Mouse (Mus musculus): ENCODE measurements at regions not wholly inside any gene's neighbourhood (a gene's known extent, or its start where the extent isn't known, plus 50 kb on each side); places are given as distances from the start of the nearest gene placed in this dataset.
A peak's percentile ranks its signal among the peaks of the same experiment; 100 is the strongest.

- WGBS: 50% methylated on average over 2 of the region's 2 CpGs
Measured at GRCm38 (mm10) chr13:70348965-70349364, 288.5 kb downstream of the Ice1 start.

DNA sequence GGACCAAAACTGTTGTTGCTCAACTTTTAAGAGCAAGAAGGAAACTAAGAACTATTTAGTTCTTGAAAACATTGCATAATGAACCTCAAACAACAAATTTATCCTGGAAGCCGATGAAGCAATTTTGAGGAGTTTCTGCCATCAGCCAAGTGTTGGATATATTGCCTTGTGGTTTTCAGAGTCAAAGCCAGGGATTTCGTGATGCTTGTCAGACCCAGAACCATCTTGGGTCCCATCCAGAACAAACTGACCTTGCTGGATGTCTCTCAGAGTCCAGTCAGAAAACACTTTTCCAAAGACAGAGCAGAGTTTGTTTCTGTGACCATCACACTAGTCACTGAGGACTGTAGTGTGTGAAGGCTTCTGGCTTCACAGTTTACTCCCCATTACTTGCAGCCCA is 267.8 kb downstream of the Ice1 start:
- no peak for TF ChIP-seq CTCF (conservative IDR thresholded peaks at IDR 0.05; ENCODE audit: insufficient read depth, insufficient read length, low read depth, low read length)
- no peak for TF ChIP-seq POLR2A (IDR thresholded peaks at IDR 0.05; ENCODE audit: low read depth, low read length)
- Histone ChIP-seq H3K36me3 (ENCODE audit: control insufficient read depth, insufficient read depth, low read length) (no peaks in the 10 kb centered on the region), H3K27me3 (replicated peaks; ENCODE audit: control insufficient read depth, insufficient read depth, low read length) (no peaks in the 10 kb centered on the region), H3K4me3 (ENCODE audit: insufficient read depth, low read depth, low read length) (no peak overlapping the region), H3K4me1 (ENCODE audit: control insufficient read depth, insufficient read depth, low read length) (no peaks in the 10 kb centered on the region), H3K27ac (ENCODE audit: insufficient read depth, low read depth, low read length) (no peak overlapping the region)
- WGBS: 71% methylated on average over 2 of the region's 2 CpGs
- peak; percentile 9 for DNase-seq

More at GRCm38 (mm10) chr13:70348965-70349364, 288.5 kb downstream of the Ice1 start:
- H3K4me3 ChIP-seq (ENCODE audit: insufficient read depth, low read depth, low read length): no peak overlapping the region
- TF ChIP-seq CTCF (conservative IDR thresholded peaks at IDR 0.05; ENCODE audit: insufficient read depth, insufficient read length, low read depth, low read length): no peak
- TF ChIP-seq POLR2A (IDR thresholded peaks at IDR 0.05; ENCODE audit: low read depth, low read length): no peak
- no peaks in the 10 kb centered on the region for H3K27me3 ChIP-seq (replicated peaks; ENCODE audit: control insufficient read depth, insufficient read depth, low read length)
- no peak for DNase-seq
- H3K36me3 ChIP-seq (ENCODE audit: control insufficient read depth, insufficient read depth, low read length): no peaks in the 10 kb centered on the region
- H3K27ac ChIP-seq (ENCODE audit: insufficient read depth, low read depth, low read length): no peak overlapping the region
- no peaks in the 10 kb centered on the region for H3K4me1 ChIP-seq (ENCODE audit: control insufficient read depth, insufficient read depth, low read length)

- TF ChIP-seq POLR2A (IDR thresholded peaks at IDR 0.05; ENCODE audit: low read depth, low read length): no peak
- no peak for TF ChIP-seq CTCF (conservative IDR thresholded peaks at IDR 0.05; ENCODE audit: insufficient read depth, insufficient read length, low read depth, low read length)
- DNase-seq: no peak
- Histone ChIP-seq H3K27ac (ENCODE audit: insufficient read depth, low read depth, low read length) (no peak overlapping the region), H3K4me3 (ENCODE audit: insufficient read depth, low read depth, low read length) (no peak overlapping the region), H3K4me1 (ENCODE audit: control insufficient read depth, insufficient read depth, low read length) (no peaks in the 10 kb centered on the region), H3K27me3 (replicated peaks; ENCODE audit: control insufficient read depth, insufficient read depth, low read length) (no peaks in the 10 kb centered on the region), H3K36me3 (ENCODE audit: control insufficient read depth, insufficient read depth, low read length) (no peaks in the 10 kb centered on the region)
- WGBS: 75% methylated on average over 6 of the region's 6 CpGs
Measured at GRCm38 (mm10) chr13:70380772-70381171, 256.7 kb downstream of the Ice1 start.

DNA sequence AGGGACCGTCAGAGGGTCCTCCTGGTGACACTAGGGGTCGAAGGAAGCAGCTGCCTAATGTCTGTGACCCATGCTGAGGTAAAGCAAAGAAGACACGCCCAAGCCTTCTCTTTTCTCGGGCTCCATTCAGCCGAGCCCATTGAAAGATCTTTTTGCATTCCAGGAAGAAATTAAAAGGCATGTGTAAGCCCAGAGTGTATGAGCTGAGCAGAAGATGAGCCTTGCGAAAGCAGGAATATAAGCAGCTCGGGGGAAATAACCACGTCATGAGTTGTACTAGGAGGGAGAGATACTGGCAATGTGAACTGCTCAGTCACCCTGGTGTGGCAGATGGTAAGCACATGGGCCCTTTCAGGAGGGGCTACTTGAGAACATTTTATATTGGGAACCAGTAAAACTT is 252.1 kb downstream of the Ice1 start:
- no peaks in the 10 kb centered on the region for H3K4me1 ChIP-seq (ENCODE audit: control insufficient read depth, insufficient read depth, low read length)
- no peak overlapping the region for H3K27ac ChIP-seq (ENCODE audit: insufficient read depth, low read depth, low read length)
- no peak overlapping the region for H3K4me3 ChIP-seq (ENCODE audit: insufficient read depth, low read depth, low read length)
- WGBS: 63% methylated on average over 8 of the region's 8 CpGs
- no peak for DNase-seq
- H3K27me3 ChIP-seq (replicated peaks; ENCODE audit: control insufficient read depth, insufficient read depth, low read length): no peaks in the 10 kb centered on the region
- TF ChIP-seq CTCF (conservative IDR thresholded peaks at IDR 0.05; ENCODE audit: insufficient read depth, insufficient read length, low read depth, low read length): no peak
- no peak for TF ChIP-seq POLR2A (IDR thresholded peaks at IDR 0.05; ENCODE audit: low read depth, low read length)
- H3K36me3 ChIP-seq (ENCODE audit: control insufficient read depth, insufficient read depth, low read length): no peaks in the 10 kb centered on the region

DNA sequence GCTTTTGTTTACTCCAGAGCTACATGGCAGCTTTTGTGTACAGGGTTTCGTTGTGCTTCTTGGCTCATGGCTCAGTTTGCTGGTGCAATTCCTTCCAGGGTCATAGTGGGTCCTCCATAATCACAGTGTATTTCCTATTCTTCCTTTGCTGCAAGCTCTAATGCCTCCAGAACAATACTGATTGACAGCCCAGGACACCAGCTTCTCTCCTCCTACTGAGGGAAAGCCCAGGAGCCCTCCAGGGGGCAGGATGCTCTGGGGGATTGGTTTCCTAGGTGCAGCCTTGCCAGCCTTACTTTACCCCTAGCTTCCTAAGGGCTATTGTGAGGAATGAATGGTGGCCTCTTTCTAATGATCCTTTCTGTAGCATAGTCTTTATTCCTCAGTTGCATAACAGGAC is 224.6 kb downstream of the Ice1 start:
- 71% methylated on average over 1 of the region's 1 CpGs for WGBS
- H3K27ac ChIP-seq (ENCODE audit: insufficient read depth, low read depth, low read length): no peak overlapping the region
- no peaks in the 10 kb centered on the region for H3K36me3 ChIP-seq (ENCODE audit: control insufficient read depth, insufficient read depth, low read length)
- H3K4me3 ChIP-seq (ENCODE audit: insufficient read depth, low read depth, low read length): no peak overlapping the region
- DNase-seq: no peak
- no peaks in the 10 kb centered on the region for H3K4me1 ChIP-seq (ENCODE audit: control insufficient read depth, insufficient read depth, low read length)
- H3K27me3 ChIP-seq (replicated peaks; ENCODE audit: control insufficient read depth, insufficient read depth, low read length): no peaks in the 10 kb centered on the region
- TF ChIP-seq POLR2A (IDR thresholded peaks at IDR 0.05; ENCODE audit: low read depth, low read length) (no peak), CTCF (conservative IDR thresholded peaks at IDR 0.05; ENCODE audit: insufficient read depth, insufficient read length, low read depth, low read length) (no peak)

- TF ChIP-seq CTCF (conservative IDR thresholded peaks at IDR 0.05; ENCODE audit: insufficient read depth, insufficient read length, low read depth, low read length) (no peak), POLR2A (IDR thresholded peaks at IDR 0.05; ENCODE audit: low read depth, low read length) (no peak)
- WGBS: 84% methylated on average over 2 of the region's 2 CpGs
- no peaks in the 10 kb centered on the region for H3K36me3 ChIP-seq (ENCODE audit: control insufficient read depth, insufficient read depth, low read length)
- no peaks in the 10 kb centered on the region for H3K27me3 ChIP-seq (replicated peaks; ENCODE audit: control insufficient read depth, insufficient read depth, low read length)
- no peak for DNase-seq
- H3K4me3 ChIP-seq (ENCODE audit: insufficient read depth, low read depth, low read length): no peak overlapping the region
- H3K4me1 ChIP-seq (ENCODE audit: control insufficient read depth, insufficient read depth, low read length): no peaks in the 10 kb centered on the region
- no peak overlapping the region for H3K27ac ChIP-seq (ENCODE audit: insufficient read depth, low read depth, low read length)
Measured at GRCm38 (mm10) chr13:70418156-70418555, 219.3 kb downstream of the Ice1 start.

DNA sequence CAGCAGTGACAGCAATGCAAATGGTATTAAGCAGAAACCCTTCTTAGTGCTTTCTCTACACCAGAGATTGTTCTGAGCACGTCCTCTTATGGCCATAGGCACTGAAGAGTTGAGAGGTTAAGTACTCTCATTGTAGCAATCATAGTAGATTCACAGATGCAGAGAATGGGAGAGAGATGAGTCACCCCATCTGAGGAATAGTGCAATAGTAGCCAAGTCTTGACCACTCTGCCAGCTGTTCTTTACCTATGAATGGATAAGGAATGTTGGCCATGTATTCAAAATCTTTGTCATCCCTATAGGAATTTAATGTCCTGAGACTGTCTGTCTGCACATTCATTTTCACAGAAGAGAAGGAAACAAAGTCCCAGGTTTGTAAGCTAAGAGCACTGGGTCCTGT is 198.0 kb downstream of the Ice1 start:
- Histone ChIP-seq H3K36me3 (ENCODE audit: control insufficient read depth, insufficient read depth, low read length) (no peaks in the 10 kb centered on the region), H3K27ac (ENCODE audit: insufficient read depth, low read depth, low read length) (no peak overlapping the region), H3K27me3 (replicated peaks; ENCODE audit: control insufficient read depth, insufficient read depth, low read length) (no peaks in the 10 kb centered on the region), H3K4me3 (ENCODE audit: insufficient read depth, low read depth, low read length) (no peak overlapping the region), H3K4me1 (ENCODE audit: control insufficient read depth, insufficient read depth, low read length) (no peaks in the 10 kb centered on the region)
- DNase-seq: no peak
- 62% methylated on average over 1 of the region's 1 CpGs for WGBS
- no peak for TF ChIP-seq CTCF (conservative IDR thresholded peaks at IDR 0.05; ENCODE audit: insufficient read depth, insufficient read length, low read depth, low read length)
- TF ChIP-seq POLR2A (IDR thresholded peaks at IDR 0.05; ENCODE audit: low read depth, low read length): no peak

DNA sequence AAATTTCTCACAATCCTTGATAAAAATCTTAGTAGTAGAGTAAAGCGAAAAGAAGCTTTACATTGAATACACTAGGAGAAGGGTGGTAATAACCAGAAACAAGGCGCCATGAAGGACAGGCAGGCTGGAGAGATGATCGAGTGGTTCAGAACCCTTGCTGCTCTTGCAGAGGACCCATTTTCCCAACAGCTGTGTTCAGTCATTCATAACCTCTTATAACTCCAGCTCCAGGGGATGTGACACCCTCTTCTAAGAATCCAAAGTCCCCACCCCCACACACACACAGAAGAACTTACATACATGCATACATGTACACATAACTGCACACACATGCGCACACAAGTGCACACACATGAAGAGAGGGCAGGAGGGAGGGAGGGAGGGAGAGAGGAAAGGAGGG is 190.5 kb downstream of the Ice1 start:
- H3K36me3 ChIP-seq (ENCODE audit: control insufficient read depth, insufficient read depth, low read length): no peaks in the 10 kb centered on the region
- 83% methylated on average over 4 of the region's 4 CpGs for WGBS
- H3K4me3 ChIP-seq (ENCODE audit: insufficient read depth, low read depth, low read length): no peak overlapping the region
- no peak for DNase-seq
- TF ChIP-seq CTCF (conservative IDR thresholded peaks at IDR 0.05; ENCODE audit: insufficient read depth, insufficient read length, low read depth, low read length) (no peak), POLR2A (IDR thresholded peaks at IDR 0.05; ENCODE audit: low read depth, low read length) (no peak)
- H3K27ac ChIP-seq (ENCODE audit: insufficient read depth, low read depth, low read length): no peak overlapping the region
- H3K27me3 ChIP-seq (replicated peaks; ENCODE audit: control insufficient read depth, insufficient read depth, low read length): no peaks in the 10 kb centered on the region
- H3K4me1 ChIP-seq (ENCODE audit: control insufficient read depth, insufficient read depth, low read length): no peaks in the 10 kb centered on the region

All from kidney, adult 2 months (tissue).